Mouse (Mus musculus) midbrain, embryonic 11.5 days (tissue): ENCODE data around the gene Rpe65. TPM values are rescaled to one million over a fixed set of nuclear protein-coding genes. Genes with fewer than 3 reads are reported as not detected.

Experiments used
- ATAC-seq: fragments of 200-750 bp; cut with Nextera tagmentation; 2 replicates; pipeline ENCODE4 v1.8.0; 2017; ENCODE audit warnings: moderate TSS enrichment, moderate library complexity; ENCODE audit not compliant: low FRiP score
- DNase-seq: peaks from one replicate; pipeline ENCODE4 v3.0.0; 2015; ENCODE audit warnings: low spot score; ENCODE audit errors: missing footprints
- H3K27ac ChIP-seq: fragments of 300-500 bp; sonication (generic); 2 replicates; pipeline ENCODE4 v1.5.1; 2014; ENCODE audit warnings: low read depth, low read length
- H3K27me3 ChIP-seq: fragments of 300-500 bp; sonication (generic); 2 replicates; pipeline ENCODE4 v1.6.1; 2014; ENCODE audit warnings: mild to moderate bottlenecking, low read length, moderate library complexity, mixed read lengths; ENCODE audit not compliant: control insufficient read depth, insufficient read depth
- H3K36me3 ChIP-seq: fragments of 300-500 bp; sonication (generic); 2 replicates; pipeline ENCODE4 v1.6.1; 2014; ENCODE audit warnings: mild to moderate bottlenecking, low read length, moderate library complexity, mixed read lengths; ENCODE audit not compliant: control insufficient read depth, insufficient read depth
- H3K4me1 ChIP-seq: fragments of 300-500 bp; sonication (generic); 2 replicates; pipeline ENCODE4 v1.6.1; 2014; ENCODE audit warnings: low read length; ENCODE audit not compliant: control insufficient read depth, insufficient read depth
- H3K4me2 ChIP-seq: fragments of 300-500 bp; sonication (generic); 2 replicates; pipeline ENCODE4 v1.6.1; 2014; ENCODE audit warnings: mild to moderate bottlenecking, moderate library complexity
- H3K4me3 ChIP-seq: fragments of 300-500 bp; sonication (generic); 2 replicates; pipeline ENCODE4 v1.5.1; 2014; ENCODE audit warnings: low read depth, low read length
- H3K9ac ChIP-seq: fragments of 300-500 bp; sonication (generic); 2 replicates; pipeline ENCODE4 v1.6.1; 2014; ENCODE audit warnings: low read length
- H3K9me3 ChIP-seq: fragments of 300-500 bp; sonication (generic); 2 replicates; pipeline ENCODE4 v1.6.1; 2016; ENCODE audit warnings: low read length; ENCODE audit not compliant: control insufficient read depth
- WGBS: fragments of 180-500 bp; shearing (Covaris S2); extraction: QIAGEN DNeasy Blood & Tissue Kit; methylation state at CpG from one replicate; pipeline ENCODE4 v1.1.7; 2014; 5-methylcytosine and 5-hydroxymethylcytosine counted together
- polyA plus RNA-seq: library from polyadenylated mRNA; unstranded; fragments of >200 nt; fragmentation: Nextera tagmentation; extraction: Ambion mirVana; gene quantifications from 2 replicates; pipeline ENCODE4 v1.2.1, GENCODE M21; 2014

Rpe65 gene
- polyA plus RNA-seq: not detected in 2 replicates

DNA sequence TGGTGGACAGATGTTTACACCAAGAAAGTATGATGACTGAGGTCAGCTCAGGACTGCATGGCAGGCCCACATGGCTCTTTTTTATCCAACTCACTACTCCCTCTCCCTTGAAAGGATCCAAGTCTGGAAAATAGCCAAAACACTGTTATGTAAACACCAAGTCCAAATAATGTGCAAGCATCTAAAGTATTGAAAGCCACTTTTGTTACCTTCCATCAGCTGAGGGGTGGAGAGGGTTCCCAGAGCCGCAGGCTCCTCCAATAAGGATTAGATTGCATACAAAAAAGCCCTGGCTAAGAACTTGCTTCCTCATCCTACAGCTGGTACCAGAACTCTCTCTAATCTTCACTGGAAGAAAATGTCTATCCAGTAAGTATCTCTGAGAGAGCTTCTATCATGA is at the start of gene Rpe65:
Gene Rpe65, plus strand, starts transcription at position 301 of the 400 bp plus-strand sequence.
- H3K4me3 ChIP-seq: no peak within 1 kb of the TSS
- no peaks in the 10 kb centered on the region for H3K4me1 ChIP-seq
- no peaks in the 10 kb centered on the region for H3K27me3 ChIP-seq
- H3K36me3 ChIP-seq: no peaks in the 10 kb centered on the region
- no peak within 1 kb of the TSS for H3K4me2 ChIP-seq
- H3K9ac ChIP-seq: no peak within 1 kb of the TSS
- ATAC-seq (no peak), DNase-seq (no peak)
- H3K27ac ChIP-seq: no peak within 1 kb of the TSS
- 70% methylated on average over 1 of the region's 1 CpGs for WGBS
- H3K9me3 ChIP-seq: no peaks in the 10 kb centered on the region

DNA sequence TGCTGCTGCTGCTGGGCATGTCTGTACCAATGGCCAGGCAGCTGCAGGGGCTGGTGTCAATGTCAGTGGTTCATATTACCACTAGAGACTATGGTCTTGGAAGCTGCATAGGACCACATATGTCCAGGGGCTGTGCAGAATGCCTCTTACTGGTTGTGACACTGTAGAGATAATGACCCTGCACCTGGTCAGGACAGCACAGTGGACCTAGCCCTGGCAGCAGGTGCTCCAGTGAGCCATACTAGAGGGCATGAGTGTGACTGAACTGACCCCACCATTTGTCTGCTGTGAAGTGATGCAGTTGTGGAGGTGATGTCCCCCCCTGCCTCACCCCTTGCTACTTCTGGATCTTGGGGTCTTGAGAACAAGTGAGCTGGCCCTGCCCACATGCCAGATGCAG is 48.8 kb upstream of the Rpe65 start:
- Histone ChIP-seq H3K27me3 (no peaks in the 10 kb centered on the region), H3K4me3 (no peak overlapping the region), H3K9ac (no peak overlapping the region), H3K9me3 (no peaks in the 10 kb centered on the region), H3K4me1 (no peaks in the 10 kb centered on the region), H3K36me3 (no peaks in the 10 kb centered on the region), H3K27ac (no peak overlapping the region), H3K4me2 (no peak overlapping the region)
- DNase-seq (no peak), ATAC-seq (peak; percentile 38)

DNA sequence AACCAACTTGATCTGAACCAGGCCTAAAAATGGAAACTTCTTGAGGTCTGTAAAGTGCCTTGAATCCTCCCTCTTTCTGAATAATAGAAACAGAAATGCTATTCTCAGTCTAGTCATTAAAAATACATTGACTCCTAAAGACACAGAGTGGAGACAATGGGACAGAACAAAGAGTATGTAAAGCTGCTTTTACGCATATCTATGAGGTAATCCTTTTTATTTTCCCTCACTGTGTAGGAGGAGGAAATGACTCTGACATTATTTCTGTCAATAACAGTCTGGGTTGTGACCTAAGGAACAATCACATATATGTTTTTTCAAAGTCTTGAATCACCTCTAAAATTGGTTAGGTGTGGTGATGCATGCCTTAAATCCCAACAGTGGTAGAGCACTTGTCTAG is 16.0 kb downstream of the Rpe65 start:
- H3K27me3 ChIP-seq: no peaks in the 10 kb centered on the region
- H3K9ac ChIP-seq: no peak overlapping the region
- no peaks in the 10 kb centered on the region for H3K9me3 ChIP-seq
- no peak overlapping the region for H3K4me3 ChIP-seq
- DNase-seq (peak; percentile 75), ATAC-seq (no peak)
- no peak overlapping the region for H3K4me2 ChIP-seq
- 58% methylated on average over 1 of the region's 1 CpGs for WGBS
- no peak overlapping the region for H3K27ac ChIP-seq
- no peaks in the 10 kb centered on the region for H3K36me3 ChIP-seq
- no peaks in the 10 kb centered on the region for H3K4me1 ChIP-seq

DNA sequence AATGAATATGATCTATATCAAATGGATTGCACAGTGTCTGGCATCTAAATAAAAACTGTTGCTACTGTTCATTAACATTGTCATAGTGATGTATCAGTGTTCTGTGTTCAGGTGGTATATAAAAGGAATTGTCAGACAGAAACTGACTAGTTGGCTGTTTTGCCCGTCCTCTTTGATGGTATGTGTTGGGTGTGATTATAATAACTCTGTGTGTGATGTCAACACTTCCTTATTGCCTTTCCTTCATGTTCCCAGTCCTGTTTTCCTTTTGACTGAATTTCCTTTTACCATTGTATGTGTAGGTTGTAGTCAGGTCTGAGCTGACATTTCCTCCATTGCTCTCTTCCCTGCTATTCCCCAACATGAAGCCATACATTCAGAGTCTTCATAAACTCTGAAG is 22.1 kb downstream of the Rpe65 start:
- no peaks in the 10 kb centered on the region for H3K9me3 ChIP-seq
- WGBS: 74% methylated on average over 1 of the region's 1 CpGs

DNA sequence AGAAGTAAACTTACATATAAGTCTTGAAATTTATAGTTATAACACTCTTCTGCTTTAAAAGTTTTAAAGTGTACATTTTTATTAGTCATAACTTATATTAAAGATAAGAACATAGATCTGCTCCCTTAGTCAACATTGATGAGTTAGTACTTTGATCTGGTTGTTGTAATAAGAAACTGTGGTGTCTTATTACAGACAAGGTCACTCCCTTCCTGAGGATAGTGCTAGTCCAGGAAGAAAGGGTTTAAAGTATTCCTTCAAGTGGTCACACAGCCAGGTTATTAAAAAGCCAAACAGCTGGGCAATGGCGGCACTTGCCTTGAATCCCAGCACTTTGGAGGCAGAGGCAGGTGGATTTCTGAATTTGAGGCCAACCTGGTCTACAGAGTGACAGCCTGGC is 25.0 kb downstream of the Rpe65 start:
- Histone ChIP-seq H3K27me3 (no peaks in the 10 kb centered on the region), H3K9ac (no peak overlapping the region), H3K4me1 (no peaks in the 10 kb centered on the region), H3K27ac (no peak overlapping the region), H3K9me3 (no peaks in the 10 kb centered on the region), H3K4me3 (no peak overlapping the region), H3K4me2 (no peak overlapping the region), H3K36me3 (no peaks in the 10 kb centered on the region)
- no peak; the same call in 1 of the 2 replicates for ATAC-seq
- no peak for DNase-seq
- WGBS: 86% methylated on average over 1 of the region's 1 CpGs

More for the DNA sequence above, 22.1 kb downstream of the Rpe65 start:
- Histone ChIP-seq H3K4me1 (no peaks in the 10 kb centered on the region), H3K27ac (no peak overlapping the region), H3K27me3 (no peaks in the 10 kb centered on the region), H3K4me3 (no peak overlapping the region), H3K36me3 (no peaks in the 10 kb centered on the region), H3K4me2 (no peak overlapping the region), H3K9ac (no peak overlapping the region)
- DNase-seq: no peak
- no peak for ATAC-seq

DNA sequence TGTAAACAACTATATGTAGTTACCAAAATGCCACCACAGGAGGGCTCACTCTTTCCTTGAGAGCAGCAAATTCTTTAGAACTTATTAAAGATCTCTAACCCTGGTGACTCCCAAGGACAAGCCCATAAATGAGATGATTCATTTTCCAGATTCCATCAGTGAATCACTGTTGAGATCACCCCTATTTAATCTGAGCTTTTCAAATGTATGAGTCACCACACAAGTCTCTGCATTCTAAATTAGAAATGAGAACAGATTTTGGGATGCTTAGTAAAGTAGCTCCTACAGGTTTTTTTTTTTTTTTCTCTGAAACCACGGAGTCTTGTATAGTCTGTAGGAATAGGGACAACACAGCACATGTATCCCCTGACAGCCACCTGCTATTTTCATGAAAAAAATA is 61.8 kb downstream of the Rpe65 start:
- Histone ChIP-seq H3K4me1 (no peaks in the 10 kb centered on the region), H3K4me2 (no peak overlapping the region), H3K27ac (no peak overlapping the region), H3K36me3 (no peaks in the 10 kb centered on the region), H3K9ac (no peak overlapping the region), H3K27me3 (no peaks in the 10 kb centered on the region), H3K4me3 (no peak overlapping the region), H3K9me3 (no peaks in the 10 kb centered on the region)
- DNase-seq (no peak), ATAC-seq (no peak)
- 87% methylated on average over 1 of the region's 1 CpGs for WGBS

DNA sequence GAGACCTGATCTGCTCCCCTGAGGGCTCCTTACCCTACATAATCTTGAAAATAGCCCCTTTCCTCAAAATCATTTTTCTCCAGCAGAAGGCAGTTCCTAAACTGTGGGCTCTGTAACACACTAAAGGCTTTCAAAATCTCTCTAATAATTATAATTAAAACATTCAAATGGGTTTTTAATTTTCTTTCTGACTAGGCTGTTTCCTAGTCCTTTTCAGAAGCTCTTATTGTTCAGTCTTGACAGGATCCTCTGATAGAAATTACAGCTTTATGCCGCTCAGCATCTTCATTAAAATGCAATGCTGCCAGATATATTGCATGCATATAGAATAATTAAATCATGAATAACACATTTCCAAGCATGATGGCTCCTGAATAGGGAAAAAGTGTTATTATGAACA is 64.4 kb downstream of the Rpe65 start:
- no peak overlapping the region for H3K4me2 ChIP-seq
- no peaks in the 10 kb centered on the region for H3K9me3 ChIP-seq
- no peaks in the 10 kb centered on the region for H3K4me1 ChIP-seq
- no peak overlapping the region for H3K4me3 ChIP-seq
- no peak for ATAC-seq
- no peaks in the 10 kb centered on the region for H3K27me3 ChIP-seq
- DNase-seq: no peak
- 83% methylated on average over 1 of the region's 1 CpGs for WGBS
- H3K9ac ChIP-seq: no peak overlapping the region
- no peak overlapping the region for H3K27ac ChIP-seq
- no peaks in the 10 kb centered on the region for H3K36me3 ChIP-seq

Other genes starting within 250 kb of the Rpe65 start
- 33.6 and 34.2 TPM in 2 replicates for gene Depdc1a, start 103.7 kb upstream of the Rpe65 start, polyA plus RNA-seq
- 212 and 215 TPM in 2 replicates for gene Wls, start 240.5 kb downstream of the Rpe65 start, polyA plus RNA-seq